Mouse (Mus musculus) CH12.LX (cell line): ENCODE results near the gene D630023F18Rik. TPM values are rescaled to one million over a fixed set of nuclear protein-coding genes. Genes with fewer than 3 reads are reported as not detected.
A peak's percentile ranks its signal among the peaks of the same experiment; 100 is the strongest.

Experiments
- DNase-seq: peaks from one replicate; pipeline ENCODE4 v3.0.0-alpha.2; 2013; ENCODE audit errors: extremely low read depth
- H3K27ac ChIP-seq: 2 replicates; pipeline ENCODE4 v1.5.1; 2012; ENCODE audit warnings: low read depth, mild to moderate bottlenecking, control low read depth, moderate library complexity; ENCODE audit not compliant: insufficient read depth
- H3K27me3 ChIP-seq: replicated peaks from 2 replicates; pipeline ENCODE3; 2012; ENCODE audit warnings: inconsistent platforms
- H3K36me3 ChIP-seq, 2 experiments: replicated peaks in 1 of 2; 2 replicates each; pipeline versions ENCODE3 to v1.6.1; 2012; ENCODE audit warnings: inconsistent platforms in 1 of 2, low read length in 1 of 2, mild to moderate bottlenecking in 1 of 2, mixed read lengths in 1 of 2, moderate library complexity in 1 of 2; ENCODE audit not compliant: control insufficient read depth in 1 of 2, insufficient read depth in 1 of 2
- H3K4me1 ChIP-seq, 2 experiments: 2 replicates each; pipeline ENCODE4 v1.6.1; 2012; ENCODE audit warnings: inconsistent platforms in 1 of 2, moderate library complexity in 1 of 2; ENCODE audit not compliant: insufficient read depth in 2 of 2, control insufficient read depth in 1 of 2
- H3K4me2 ChIP-seq: 2 replicates; pipeline ENCODE4 v1.6.1; 2012; ENCODE audit warnings: low read depth, mild to moderate bottlenecking, control low read depth; ENCODE audit not compliant: poor library complexity, insufficient read depth, severe bottlenecking
- H3K4me3 ChIP-seq, 3 experiments: fragments of 150-350 bp in 1 of 3; sonication (generic) in 1 of 3; replicated peaks in 1 of 3; 2 replicates each; pipeline versions ENCODE3 to v1.5.1; 2011 to 2012; ENCODE audit warnings: low read depth in 2 of 3, low read length in 2 of 3, mild to moderate bottlenecking in 2 of 3, moderate library complexity in 2 of 3, control low read depth in 1 of 3, improper control_type of control experiment in 1 of 3, inconsistent platforms in 1 of 3, mixed read lengths in 1 of 3; ENCODE audit not compliant: poor library complexity in 1 of 3
- H3K79me2 ChIP-seq: replicated peaks from 2 replicates; pipeline ENCODE4 v1.6.1; 2012; ENCODE audit warnings: mild to moderate bottlenecking, moderate library complexity; ENCODE audit not compliant: control insufficient read depth, poor library complexity, insufficient read depth, severe bottlenecking; ENCODE audit errors: extremely low read depth
- H3K9ac ChIP-seq: 2 replicates; pipeline ENCODE4 v1.6.1; 2012; ENCODE audit warnings: low read depth, mild to moderate bottlenecking, control low read depth, moderate library complexity; ENCODE audit not compliant: insufficient read depth
- H3K9me3 ChIP-seq: replicated peaks from 2 replicates; pipeline ENCODE3; 2012; ENCODE audit warnings: low read length, inconsistent platforms, mixed read lengths
- BHLHE40 ChIP-seq: IDR thresholded peaks from 2 replicates; pipeline ENCODE4 v1.6.1; 2011; ENCODE audit warnings: mild to moderate bottlenecking, low read depth, low read length, improper control_type of control experiment
- CHD1 ChIP-seq: IDR thresholded peaks from 2 replicates; pipeline ENCODE4 v1.6.1; 2012; ENCODE audit warnings: low read depth, low read length, improper control_type of control experiment, inconsistent platforms
- CTCF ChIP-seq, 2 experiments: IDR thresholded peaks in 1 of 2; conservative IDR thresholded peaks in 1 of 2; 2 replicates each; pipeline ENCODE4 v1.5.1; 2011 to 2012; ENCODE audit warnings: low read depth in 2 of 2, low read length in 2 of 2, improper control_type of control experiment in 1 of 2, inconsistent platforms in 1 of 2, mild to moderate bottlenecking in 1 of 2, moderate library complexity in 1 of 2
- ELF1 ChIP-seq: IDR thresholded peaks from 2 replicates; pipeline ENCODE4 v1.6.1; 2014; ENCODE audit warnings: low read depth, mild to moderate bottlenecking, inconsistent platforms, low read length, improper control_type of control experiment
- GABPA ChIP-seq: IDR thresholded peaks from 2 replicates; pipeline ENCODE4 v1.6.1; 2012; ENCODE audit warnings: low read depth, low read length, improper control_type of control experiment, inconsistent platforms; ENCODE audit not compliant: insufficient replicate concordance
- HCFC1 ChIP-seq: IDR thresholded peaks from 2 replicates; pipeline ENCODE4 v1.6.1; 2012; ENCODE audit warnings: low read depth, mild to moderate bottlenecking, inconsistent platforms, low read length, improper control_type of control experiment
- JUND ChIP-seq: conservative IDR thresholded peaks from 2 replicates; pipeline ENCODE4 v1.6.1; 2011; ENCODE audit warnings: low read depth, low read length, improper control_type of control experiment
- KAT2A ChIP-seq: IDR thresholded peaks from 2 replicates; pipeline ENCODE4 v1.6.1; 2012; ENCODE audit warnings: low read length, improper control_type of control experiment, inconsistent platforms; ENCODE audit not compliant: insufficient replicate concordance
- MAFK ChIP-seq: IDR thresholded peaks from 2 replicates; pipeline ENCODE4 v1.6.1; 2011; ENCODE audit warnings: low read length, improper control_type of control experiment; ENCODE audit not compliant: insufficient replicate concordance
- MAZ ChIP-seq: IDR thresholded peaks from 2 replicates; pipeline ENCODE4 v1.6.1; 2012; ENCODE audit warnings: low read depth, mild to moderate bottlenecking, inconsistent platforms, low read length, improper control_type of control experiment, moderate library complexity
- MEF2A ChIP-seq: IDR thresholded peaks from 2 replicates; pipeline ENCODE4 v1.6.1; 2014; ENCODE audit warnings: low read depth, mild to moderate bottlenecking, inconsistent platforms, low read length, improper control_type of control experiment, borderline replicate concordance
- MXI1 ChIP-seq: IDR thresholded peaks from 2 replicates; pipeline ENCODE4 v1.6.1; 2011; ENCODE audit warnings: mild to moderate bottlenecking, low read depth, low read length, improper control_type of control experiment
- MYC ChIP-seq: IDR thresholded peaks from 2 replicates; pipeline ENCODE4 v1.6.1; 2011; ENCODE audit warnings: low read depth, mild to moderate bottlenecking, improper control_type of control experiment, low read length
- NELFE ChIP-seq: IDR thresholded peaks from 2 replicates; pipeline ENCODE4 v1.6.1; 2011; ENCODE audit warnings: low read depth, low read length, improper control_type of control experiment
- NRF1 ChIP-seq: IDR thresholded peaks from 2 replicates; pipeline ENCODE4 v1.6.1; 2014; ENCODE audit warnings: low read depth, mild to moderate bottlenecking, inconsistent platforms, low read length, improper control_type of control experiment, moderate library complexity
- PAX5 ChIP-seq: IDR thresholded peaks from 2 replicates; pipeline ENCODE4 v1.6.1; 2012; ENCODE audit warnings: low read length, inconsistent platforms, mixed read lengths
- POLR2A ChIP-seq: IDR thresholded peaks from 2 replicates; pipeline ENCODE4 v1.6.1; 2011; ENCODE audit warnings: low read depth, mild to moderate bottlenecking, improper control_type of control experiment, low read length
- POLR2AphosphoS2 ChIP-seq: IDR thresholded peaks from 2 replicates; pipeline ENCODE4 v1.6.1; 2011; ENCODE audit warnings: low read depth, low read length, improper control_type of control experiment
- RAD21 ChIP-seq: IDR thresholded peaks from 2 replicates; pipeline ENCODE4 v1.6.1; 2011; ENCODE audit warnings: low read depth, mild to moderate bottlenecking, low read length, improper control_type of control experiment, moderate library complexity
- RCOR1 ChIP-seq: conservative IDR thresholded peaks from 2 replicates; pipeline ENCODE4 v1.6.1; 2012; ENCODE audit warnings: low read depth, mild to moderate bottlenecking, inconsistent platforms, low read length, improper control_type of control experiment
- SIN3A ChIP-seq: IDR thresholded peaks from 2 replicates; pipeline ENCODE4 v1.6.1; 2012; ENCODE audit warnings: low read length, improper control_type of control experiment, inconsistent platforms
- SMC3 ChIP-seq: IDR thresholded peaks from 2 replicates; pipeline ENCODE4 v1.6.1; 2011; ENCODE audit warnings: low read depth, low read length, improper control_type of control experiment
- UBTF ChIP-seq: IDR thresholded peaks from 2 replicates; pipeline ENCODE4 v1.6.1; 2012; ENCODE audit warnings: low read depth, mild to moderate bottlenecking, inconsistent platforms, low read length, improper control_type of control experiment, moderate library complexity
- USF2 ChIP-seq: conservative IDR thresholded peaks from 2 replicates; pipeline ENCODE4 v1.6.1; 2011; ENCODE audit warnings: low read depth, low read length, improper control_type of control experiment
- ZMIZ1 ChIP-seq: IDR thresholded peaks from 2 replicates; pipeline ENCODE4 v1.6.1; 2012; ENCODE audit warnings: low read depth, mild to moderate bottlenecking, inconsistent platforms, low read length, improper control_type of control experiment
- ZNF384 ChIP-seq: IDR thresholded peaks from 2 replicates; pipeline ENCODE4 v1.6.1; 2012; ENCODE audit warnings: low read depth, low read length, improper control_type of control experiment, inconsistent platforms
- dilution Hi-C: fragments of 300-500 bp; cut with MboI; formaldehyde crosslinking; loops from 2 replicates; pipeline ENCODE4 v1.14.3; 2020; ENCODE audit warnings: low sequenced_read_pairs; ENCODE audit not compliant: extremely low pct_unique_long_range_greater_than_20kb, extremely low pct_ligation_motif_present
- in situ Hi-C: fragments of 300-500 bp; cut with MboI; formaldehyde crosslinking; loops from 3 replicates; pipeline ENCODE4 v1.14.3; 2019; ENCODE audit warnings: low sequenced_read_pairs, low pct_ligation_motif_present, low pct_unique_long_range_greater_than_20kb, mixed read lengths
- polyA plus RNA-seq: library from polyadenylated mRNA; unstranded; fragments of >175 nt; gene quantifications from 2 replicates; pipeline ENCODE4 v1.2.1, GENCODE M21; 2012; ENCODE audit warnings: low read depth; ENCODE audit not compliant: insufficient read length
- total RNA-seq, 2 experiments: library from RNA; depleted of rRNA; stranded (reverse); fragments of 300-350 nt in 1 of 2; fragments of >200 nt in 1 of 2; gene quantifications; 2 replicates each; pipeline ENCODE4 v1.2.3; 2012 to 2014

Gene D630023F18Rik
- total and polyA plus RNA-seq, 3 experiments, result 0.13 to 0.17 TPM; not detected in 1

GRCm38 (mm10) chr1:65167496-65167895 is 44.5 kb upstream of the D630023F18Rik start:
- H3K27ac ChIP-seq, result no peak overlapping the region
- DNase-seq, result no peak
- peaks cover 0 to 7% of the 10 kb centered on the region in 2 experiments; a peak in 1 of 4 replicates for H3K4me1 ChIP-seq
- H3K36me3 ChIP-seq, result peaks cover 0 to 35% of the 10 kb centered on the region in 2 experiments
- dilution Hi-C loops, result no loop called here
- H3K27me3 ChIP-seq, result no peaks in the 10 kb centered on the region
- no peak overlapping the region for H3K4me3 ChIP-seq
- in situ Hi-C loops, result no loop called here
- H3K9me3 ChIP-seq, result no peaks in the 10 kb centered on the region
- TF ChIP-seq MEF2A (no peak), ZNF384 (no peak), NRF1 (no peak), ZMIZ1 (no peak), PAX5 (no peak), MXI1 (no peak), POLR2AphosphoS2 (no peak), BHLHE40 (no peak)
- no peak overlapping the region for H3K9ac ChIP-seq
- no peaks in the 10 kb centered on the region for H3K79me2 ChIP-seq
- no peak overlapping the region for H3K4me2 ChIP-seq

DNA sequence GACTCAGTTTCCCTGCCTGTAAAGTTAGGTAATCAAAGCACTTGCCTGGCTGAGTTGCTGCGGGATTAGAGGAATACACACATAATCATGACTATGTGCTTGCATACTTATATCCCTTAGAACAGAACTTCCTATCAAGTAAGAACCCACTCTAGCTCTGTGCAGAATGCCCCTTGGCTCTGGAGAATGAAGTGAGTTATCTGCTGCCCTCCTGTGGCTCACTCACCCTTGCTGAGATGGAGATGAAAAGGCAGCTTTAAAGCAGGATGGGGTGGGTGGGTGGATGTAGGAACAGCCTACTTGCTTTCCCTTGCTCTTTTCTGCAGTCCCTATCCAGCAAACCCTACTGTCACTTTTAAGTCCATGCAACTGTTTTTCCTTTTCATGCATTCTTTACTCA is 39.2 kb upstream of the D630023F18Rik start:
- no peaks in the 10 kb centered on the region for H3K79me2 ChIP-seq
- H3K9ac ChIP-seq, result no peak overlapping the region
- no peak overlapping the region for H3K27ac ChIP-seq
- TF ChIP-seq CTCF (conservative IDR thresholded peaks at IDR 0.05 in 1 of 2, IDR thresholded peaks at IDR 0.05 in 1 of 2; ENCODE audit: low read depth in 2 of 2, low read length in 2 of 2), result peak in 1 of 2 experiments; percentile 11; a peak in 1 of 4 replicates
- no peak for TF ChIP-seq KAT2A
- DNase-seq, result no peak
- no peaks in the 10 kb centered on the region for H3K4me1 ChIP-seq
- no peaks in the 10 kb centered on the region for H3K9me3 ChIP-seq
- dilution Hi-C loops, result no loop called here
- no peaks in the 10 kb centered on the region for H3K27me3 ChIP-seq
- no peak overlapping the region for H3K4me2 ChIP-seq
- no peak overlapping the region for H3K4me3 ChIP-seq
- H3K36me3 ChIP-seq, result peaks cover 0 to 42% of the 10 kb centered on the region in 2 experiments
- in situ Hi-C loops, result no loop called here

DNA sequence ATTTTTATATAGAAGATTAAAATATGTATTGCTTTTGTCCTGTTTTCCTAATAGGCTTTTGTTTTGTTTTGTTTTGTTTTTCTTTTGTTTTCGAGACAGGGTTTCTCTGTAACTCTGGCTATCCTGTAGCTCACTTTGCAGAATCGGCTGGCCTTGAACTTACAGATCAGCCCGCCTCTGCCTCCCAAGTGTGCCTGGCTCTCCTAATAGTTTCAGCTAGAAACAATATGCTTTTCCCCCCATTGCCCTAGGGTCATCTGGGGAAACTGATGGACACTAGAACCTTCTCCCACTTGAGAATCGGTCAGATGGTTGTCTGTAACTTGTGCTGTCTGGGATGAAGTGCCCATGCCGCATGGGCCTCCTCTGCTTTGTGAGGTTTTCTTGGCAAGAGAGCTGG is 33.1 kb upstream of the D630023F18Rik start:
- in situ Hi-C loops (no loop called here), dilution Hi-C loops (no loop called here)
- peaks cover 0 to 13% of the 10 kb centered on the region in 2 experiments for H3K36me3 ChIP-seq
- H3K4me3 ChIP-seq, result no peak overlapping the region
- no peak for TF ChIP-seq MYC
- no peak for TF ChIP-seq RCOR1
- TF ChIP-seq USF2, result no peak
- no peak for TF ChIP-seq MEF2A
- no peak for TF ChIP-seq GABPA
- no peak for TF ChIP-seq UBTF
- TF ChIP-seq RAD21, result no peak
- no peak for TF ChIP-seq NELFE
- no peak for TF ChIP-seq SIN3A
- no peak for TF ChIP-seq MAZ
- TF ChIP-seq BHLHE40, result no peak
- TF ChIP-seq HCFC1, result no peak
- TF ChIP-seq MAFK, result no peak
- no peak for TF ChIP-seq SMC3
- no peak for TF ChIP-seq JUND
- no peak for TF ChIP-seq CHD1
- TF ChIP-seq ELF1, result no peak
- no peak for TF ChIP-seq POLR2A
- no peaks in the 10 kb centered on the region for H3K27me3 ChIP-seq
- H3K4me1 ChIP-seq, result no peaks in the 10 kb centered on the region
- H3K27ac ChIP-seq, result no peak overlapping the region
- no peak overlapping the region for H3K4me2 ChIP-seq
- H3K9me3 ChIP-seq, result no peaks in the 10 kb centered on the region
- H3K79me2 ChIP-seq, result no peaks in the 10 kb centered on the region
- DNase-seq, result no peak
- H3K9ac ChIP-seq, result no peak overlapping the region
